Mouse (Mus musculus) hindbrain, embryonic 13.5 days (tissue): ENCODE data around the gene Hic2. TPM values are rescaled to one million over a fixed set of nuclear protein-coding genes. Genes with fewer than 3 reads are reported as not detected.

Experiments
- ATAC-seq: fragments of 200-750 bp; cut with Nextera tagmentation; 2 replicates; pipeline ENCODE4 v1.8.0; 2017; ENCODE audit warnings: moderate TSS enrichment; ENCODE audit not compliant: low FRiP score
- H3K27ac ChIP-seq: fragments of 300-500 bp; sonication (generic); 2 replicates; pipeline ENCODE4 v1.5.1; 2015; ENCODE audit warnings: inconsistent platforms, mild to moderate bottlenecking, moderate library complexity
- H3K27me3 ChIP-seq: fragments of 300-500 bp; sonication (generic); 2 replicates; pipeline ENCODE4 v1.6.1; 2015; ENCODE audit warnings: mild to moderate bottlenecking, inconsistent platforms
- H3K36me3 ChIP-seq: fragments of 300-500 bp; sonication (generic); 2 replicates; pipeline ENCODE4 v1.6.1; 2015; ENCODE audit warnings: mild to moderate bottlenecking, inconsistent platforms
- H3K4me1 ChIP-seq: fragments of 300-500 bp; sonication (generic); replicated peaks from 2 replicates; pipeline ENCODE4 v1.6.1; 2015; ENCODE audit warnings: inconsistent platforms
- H3K4me2 ChIP-seq: fragments of 300-500 bp; sonication (generic); 2 replicates; pipeline ENCODE4 v1.6.1; 2015; ENCODE audit warnings: inconsistent platforms, mild to moderate bottlenecking, moderate library complexity
- H3K4me3 ChIP-seq: fragments of 300-500 bp; sonication (generic); 2 replicates; pipeline ENCODE4 v1.5.1; 2015; ENCODE audit warnings: mild to moderate bottlenecking, inconsistent platforms
- H3K9ac ChIP-seq: fragments of 300-500 bp; sonication (generic); 2 replicates; pipeline ENCODE4 v1.6.1; 2015; ENCODE audit warnings: mild to moderate bottlenecking, inconsistent platforms
- H3K9me3 ChIP-seq: fragments of 300-500 bp; sonication (generic); 2 replicates; pipeline ENCODE4 v1.6.1; 2016; ENCODE audit warnings: inconsistent platforms
- WGBS: fragments of 180-500 bp; shearing (Covaris S2); methylation state at CpG from one replicate; pipeline ENCODE4 v1.1.7; 2015; 5-methylcytosine and 5-hydroxymethylcytosine counted together
- polyA plus RNA-seq: library from polyadenylated mRNA; unstranded; fragments of >200 nt; fragmentation: Nextera tagmentation; extraction: Ambion mirVana; gene quantifications from 2 replicates; pipeline ENCODE4 v1.2.1, GENCODE M21; 2015

Gene Hic2
- polyA plus RNA-seq, 1 experiment from 2014 or later: 9.0 TPM

GRCm38 (mm10) chr16:17239409-17239808 lies 6.0 kb downstream of the Hic2 start:
- H3K4me1 ChIP-seq: peaks cover 69% of the 10 kb centered on the region
- 82% methylated on average over 2 of the region's 2 CpGs for WGBS
- no peaks in the 10 kb centered on the region for H3K36me3 ChIP-seq

GRCm38 (mm10) chr16:17243731-17244130 lies 10.4 kb downstream of the Hic2 start:
- Histone ChIP-seq H3K9me3 (no peaks in the 10 kb centered on the region), H3K9ac (no peak overlapping the region), H3K36me3 (no peaks in the 10 kb centered on the region), H3K4me1 (peaks cover 35% of the 10 kb centered on the region), H3K27ac (no peak overlapping the region), H3K4me3 (no peak overlapping the region), H3K27me3 (no peaks in the 10 kb centered on the region), H3K4me2 (no peak overlapping the region)
- ATAC-seq: no peak
- WGBS: 77% methylated on average over 1 of the region's 1 CpGs

More at GRCm38 (mm10) chr16:17239409-17239808, 6.0 kb downstream of the Hic2 start:
- no peaks in the 10 kb centered on the region for H3K27me3 ChIP-seq
- no peak overlapping the region for H3K9ac ChIP-seq
- no peak overlapping the region for H3K4me3 ChIP-seq
- ATAC-seq: no peak
- H3K4me2 ChIP-seq: no peak overlapping the region
- no peak overlapping the region for H3K27ac ChIP-seq
- H3K9me3 ChIP-seq: no peaks in the 10 kb centered on the region

DNA sequence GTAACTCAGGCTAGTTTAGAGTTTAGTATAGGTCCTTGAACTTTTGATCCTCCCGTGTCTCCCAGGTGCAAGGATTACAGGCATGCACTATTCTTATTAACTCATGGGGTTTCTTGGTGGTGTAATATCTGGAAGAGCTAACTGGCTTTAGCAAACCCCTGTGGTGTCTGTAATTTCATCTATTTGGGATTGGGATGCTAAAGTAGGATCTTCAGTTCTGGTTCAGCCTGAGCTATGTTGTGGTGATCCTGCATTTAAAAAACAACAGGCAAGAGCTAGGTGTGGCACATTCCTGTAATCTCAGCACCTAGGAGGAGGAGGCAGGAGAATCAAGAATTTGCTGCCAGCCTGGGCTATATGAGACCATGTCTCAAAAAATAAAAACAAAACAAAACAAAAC lies 11.6 kb downstream of the Hic2 start:
- H3K4me2 ChIP-seq: no peak overlapping the region
- no peak overlapping the region for H3K9ac ChIP-seq
- WGBS: 82% methylated on average over 1 of the region's 1 CpGs
- H3K27ac ChIP-seq: no peak overlapping the region
- H3K4me3 ChIP-seq: no peak overlapping the region
- no peaks in the 10 kb centered on the region for H3K36me3 ChIP-seq
- H3K9me3 ChIP-seq: no peaks in the 10 kb centered on the region
- ATAC-seq: no peak
- no peaks in the 10 kb centered on the region for H3K27me3 ChIP-seq
- H3K4me1 ChIP-seq: peaks cover 25% of the 10 kb centered on the region

DNA sequence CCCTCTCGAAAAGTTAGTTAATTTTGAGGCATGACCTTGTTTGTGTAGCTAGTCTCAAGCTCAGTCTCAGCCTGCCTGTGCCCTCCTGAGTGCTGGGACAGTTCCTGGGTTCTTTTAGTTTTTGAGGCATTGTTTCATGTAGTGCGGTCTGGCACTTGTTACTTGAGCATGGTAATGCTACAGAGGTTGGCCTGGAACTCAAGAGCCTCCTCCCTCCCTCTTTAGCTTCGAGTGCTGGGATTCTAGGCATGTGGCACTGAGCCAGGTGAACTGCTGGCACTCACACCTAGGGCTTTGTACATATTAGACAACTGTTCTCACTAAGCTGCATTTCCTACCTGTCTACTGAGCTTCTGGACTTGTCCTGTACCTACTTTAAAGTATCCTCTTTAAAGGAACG lies 14.4 kb downstream of the Hic2 start:
- Histone ChIP-seq H3K27me3 (no peaks in the 10 kb centered on the region), H3K27ac (no peak overlapping the region), H3K4me2 (no peak overlapping the region), H3K4me1 (peaks cover 41% of the 10 kb centered on the region), H3K9ac (no peak overlapping the region), H3K4me3 (no peak overlapping the region), H3K36me3 (no peaks in the 10 kb centered on the region), H3K9me3 (no peaks in the 10 kb centered on the region)
- no peak for ATAC-seq
- 78% methylated on average over 4 of the region's 4 CpGs for WGBS

DNA sequence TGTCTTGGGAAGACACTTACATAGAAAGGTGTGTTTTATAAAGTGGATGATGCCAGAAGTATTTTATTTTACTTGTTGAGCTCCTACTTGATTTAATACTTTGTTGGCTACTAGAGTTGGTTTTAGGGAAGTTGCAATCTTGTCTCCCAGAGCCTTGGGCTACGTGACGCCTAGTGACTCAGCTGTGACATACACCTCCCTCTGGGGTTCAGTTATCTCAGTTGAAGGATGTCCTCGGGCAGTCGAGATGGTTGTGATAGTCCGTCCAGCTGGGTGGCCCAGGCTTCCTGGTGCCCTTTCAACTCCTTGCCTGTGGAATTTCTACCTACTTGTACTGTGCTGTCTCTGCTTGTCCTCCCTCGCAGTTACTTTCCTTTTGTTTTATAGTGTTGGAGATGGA lies 15.8 kb downstream of the Hic2 start:
- no peaks in the 10 kb centered on the region for H3K36me3 ChIP-seq
- no peaks in the 10 kb centered on the region for H3K27me3 ChIP-seq
- 76% methylated on average over 6 of the region's 6 CpGs for WGBS
- no peak for ATAC-seq
- no peak overlapping the region for H3K4me2 ChIP-seq
- no peak overlapping the region for H3K27ac ChIP-seq
- H3K4me1 ChIP-seq: peaks cover 49% of the 10 kb centered on the region
- H3K9me3 ChIP-seq: no peaks in the 10 kb centered on the region
- no peak overlapping the region for H3K4me3 ChIP-seq
- no peak overlapping the region for H3K9ac ChIP-seq

- Histone ChIP-seq H3K27me3 (no peaks in the 10 kb centered on the region), H3K36me3 (peaks cover 12% of the 10 kb centered on the region; the same call in 1 of the 2 replicates), H3K4me1 (peaks cover 57% of the 10 kb centered on the region), H3K9ac (no peak overlapping the region), H3K27ac (0 out of 2 replicates have a peak overlapping the region, but pooled peaks have one; percentile 30), H3K4me2 (no peak overlapping the region), H3K9me3 (no peaks in the 10 kb centered on the region), H3K4me3 (no peak overlapping the region)
- no peak for ATAC-seq
- 81% methylated on average over 3 of the region's 3 CpGs for WGBS
Measured at GRCm38 (mm10) chr16:17251539-17251938, 18.2 kb downstream of the Hic2 start.

DNA sequence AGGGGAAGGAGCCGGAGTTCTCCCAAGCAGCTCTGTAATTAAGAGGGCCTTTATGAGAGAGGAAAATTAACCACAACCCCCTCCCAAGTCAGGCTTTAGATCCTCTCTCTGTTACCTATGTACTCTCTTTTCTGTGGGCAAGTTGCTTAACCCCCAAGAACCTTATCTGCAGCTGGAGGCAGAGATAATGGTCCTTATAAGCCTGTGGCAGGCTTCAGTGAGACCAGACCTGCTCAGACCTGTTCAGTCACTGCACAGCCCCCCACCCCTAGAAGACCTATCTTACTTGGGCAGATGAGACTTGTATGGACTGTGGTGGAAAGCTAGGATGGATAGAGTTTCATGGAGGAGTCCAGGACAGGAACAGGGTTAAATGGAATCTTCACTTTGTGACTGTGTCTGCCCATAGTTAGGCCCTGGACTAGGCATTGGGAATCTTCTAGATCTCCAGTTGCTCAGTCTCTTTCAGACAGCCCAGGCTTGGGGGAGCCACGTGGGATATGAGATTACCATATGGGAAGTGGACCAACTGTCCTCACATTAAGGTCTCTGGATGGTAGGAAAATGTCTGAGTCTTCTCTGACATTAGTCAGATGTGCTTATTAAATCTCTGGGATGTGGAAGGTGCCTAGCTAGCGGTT lies 18.8 kb downstream of the Hic2 start:
- no peak overlapping the region for H3K4me3 ChIP-seq
- H3K4me2 ChIP-seq: no peak overlapping the region
- H3K9me3 ChIP-seq: no peaks in the 10 kb centered on the region
- peaks cover 17% of the 10 kb centered on the region for H3K36me3 ChIP-seq
- 74% methylated on average over 3 of the region's 3 CpGs for WGBS
- ATAC-seq: no peak
- H3K9ac ChIP-seq: no peak overlapping the region
- H3K27ac ChIP-seq: 0 out of 2 replicates have a peak overlapping the region, but pooled peaks have one; percentile 30
- H3K27me3 ChIP-seq: no peaks in the 10 kb centered on the region
- H3K4me1 ChIP-seq: peaks cover 57% of the 10 kb centered on the region

- no peak for ATAC-seq
- Histone ChIP-seq H3K4me3 (no peak overlapping the region), H3K27ac (no peak overlapping the region), H3K9me3 (no peaks in the 10 kb centered on the region), H3K9ac (no peak overlapping the region), H3K4me1 (peaks cover 51% of the 10 kb centered on the region), H3K36me3 (peaks cover 23% of the 10 kb centered on the region), H3K27me3 (no peaks in the 10 kb centered on the region), H3K4me2 (no peak overlapping the region)
- 69% methylated on average over 7 of the region's 7 CpGs for WGBS
Measured at GRCm38 (mm10) chr16:17252841-17253240, 19.5 kb downstream of the Hic2 start.

GRCm38 (mm10) chr16:17254005-17254597 lies 20.7 kb downstream of the Hic2 start:
- no peak overlapping the region for H3K4me3 ChIP-seq
- H3K4me1 ChIP-seq: peaks cover 49% of the 10 kb centered on the region
- no peak overlapping the region for H3K27ac ChIP-seq
- H3K27me3 ChIP-seq: no peaks in the 10 kb centered on the region
- 15% methylated on average over 4 of the region's 4 CpGs for WGBS
- peaks cover 36% of the 10 kb centered on the region for H3K36me3 ChIP-seq
- no peak for ATAC-seq
- H3K9ac ChIP-seq: no peak overlapping the region
- H3K9me3 ChIP-seq: no peaks in the 10 kb centered on the region
- H3K4me2 ChIP-seq: no peak overlapping the region

DNA sequence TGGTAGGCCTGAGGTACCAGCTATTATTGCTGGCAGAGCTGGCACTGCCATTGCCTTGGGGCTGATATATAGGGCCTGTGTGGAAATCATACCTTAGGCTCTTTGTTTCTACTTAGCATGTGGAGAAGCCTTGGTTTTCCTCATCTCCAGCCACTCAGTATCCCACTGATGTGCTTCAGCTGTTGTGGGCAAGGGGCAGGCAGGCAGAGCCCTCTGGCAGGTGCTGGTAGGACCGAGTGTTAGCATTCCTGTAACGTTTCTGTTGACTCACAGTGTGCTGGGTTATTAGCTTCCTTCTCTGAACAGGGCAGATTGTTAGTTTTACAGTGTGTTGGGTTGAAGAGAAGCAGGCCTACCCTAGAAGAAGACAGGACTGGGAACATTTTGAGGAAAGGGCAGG lies 21.9 kb downstream of the Hic2 start:
- Histone ChIP-seq H3K4me2 (no peak overlapping the region), H3K27ac (no peak overlapping the region), H3K4me3 (no peak overlapping the region), H3K4me1 (peaks cover 45% of the 10 kb centered on the region), H3K36me3 (peaks cover 48% of the 10 kb centered on the region), H3K27me3 (no peaks in the 10 kb centered on the region), H3K9me3 (no peaks in the 10 kb centered on the region), H3K9ac (no peak overlapping the region)
- ATAC-seq: no peak
- 89% methylated on average over 2 of the region's 2 CpGs for WGBS

GRCm38 (mm10) chr16:17257359-17257821 lies 24.0 kb downstream of the Hic2 start:
- Histone ChIP-seq H3K9ac (no peak overlapping the region), H3K27me3 (no peaks in the 10 kb centered on the region), H3K9me3 (no peaks in the 10 kb centered on the region), H3K4me1 (peaks cover 25% of the 10 kb centered on the region), H3K4me3 (no peak overlapping the region), H3K4me2 (no peak overlapping the region), H3K36me3 (peaks cover 63% of the 10 kb centered on the region), H3K27ac (no peak overlapping the region)
- 91% methylated on average over 9 of the region's 9 CpGs for WGBS
- ATAC-seq: no peak

- no peak overlapping the region for H3K4me3 ChIP-seq
- no peak overlapping the region for H3K4me2 ChIP-seq
- WGBS: 94% methylated on average over 12 of the region's 12 CpGs
- H3K27ac ChIP-seq: no peak overlapping the region
- H3K4me1 ChIP-seq: peaks cover 10% of the 10 kb centered on the region
- H3K9ac ChIP-seq: no peak overlapping the region
- ATAC-seq: no peak
- no peaks in the 10 kb centered on the region for H3K9me3 ChIP-seq
- H3K27me3 ChIP-seq: no peaks in the 10 kb centered on the region
- peaks cover 65% of the 10 kb centered on the region for H3K36me3 ChIP-seq
Measured at GRCm38 (mm10) chr16:17258917-17259316, 25.5 kb downstream of the Hic2 start.

DNA sequence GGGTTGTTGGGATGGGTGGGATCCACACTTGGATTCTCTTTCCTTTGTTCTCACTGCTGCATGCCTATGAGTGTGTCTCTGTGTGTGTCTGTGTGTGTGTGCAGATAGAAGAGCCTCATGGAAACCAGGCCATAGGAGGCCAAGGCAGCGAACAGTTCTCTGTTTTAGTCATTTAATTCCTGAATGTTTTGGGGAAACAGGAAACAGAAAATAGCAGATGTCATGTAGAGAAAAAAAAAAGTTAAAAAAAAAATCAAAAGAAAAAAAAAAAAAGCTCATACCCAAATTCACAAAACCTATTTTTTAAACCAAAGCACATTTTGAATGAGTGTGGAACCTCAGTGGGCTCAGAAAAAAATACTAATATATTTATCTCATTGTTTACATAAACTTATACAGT lies 28.0 kb downstream of the Hic2 start:
- Histone ChIP-seq H3K27ac (no peak overlapping the region), H3K4me1 (no peaks in the 10 kb centered on the region), H3K27me3 (no peaks in the 10 kb centered on the region), H3K9me3 (no peaks in the 10 kb centered on the region), H3K9ac (no peak overlapping the region), H3K4me2 (no peak overlapping the region), H3K36me3 (peaks cover 53% of the 10 kb centered on the region), H3K4me3 (no peak overlapping the region)
- WGBS: 100% methylated on average over 1 of the region's 1 CpGs
- ATAC-seq: no peak
